ENCODE assay signal across 27 mouse cellular contexts in genomic region chr6:113585065-113585464, GRCm38 (mm10). TPM values are rescaled to one million over a fixed set of nuclear protein-coding genes. Genes with fewer than 3 reads are reported as not detected.
"Had no signal": no experiment of that assay in that cellular context is flagged by ENCODE, and none has a peak within 500 bp of the region (broad histone marks: within the 10 kb centered on the region; RNA-seq: fewer than 3 reads in every experiment).

No protein-coding gene starts in this region.

- H3K36me3 ChIP-seq: hindbrain, embryonic 12.5 days; intestine, embryonic 15.5 days had no signal

- H3K27ac ChIP-seq: gastrocnemius, adult 2 months; heart, adult 2 months; heart, embryonic 13.5 days; heart, embryonic 15.5 days; hindbrain, embryonic 12.5 days; hindbrain, embryonic 14.5 days; intestine, embryonic 15.5 days; layer of hippocampus, adult 2 months; left cerebral cortex, adult 2 months; limb, embryonic 10.5 days; limb, embryonic 12.5 days had no signal

- H3K4me1 ChIP-seq: heart, embryonic 13.5 days; hindbrain, embryonic 12.5 days; intestine, embryonic 15.5 days; limb, embryonic 10.5 days; limb, embryonic 12.5 days had no signal

- DNase-seq: gastrocnemius, adult 2 months; gastrocnemius, postnatal 10 days; gastrocnemius, postnatal 25 days; heart, adult 2 months; heart, postnatal 14 days; heart, postnatal 36 days; kidney, adult 18-20 months; kidney, adult 8-10 months; kidney, postnatal 10 days; kidney, postnatal 25 days; kidney, postnatal 4 days; liver had no signal

- H3K4me2 ChIP-seq: heart, embryonic 11.5 days; heart, embryonic 13.5 days; heart, embryonic 15.5 days; hindbrain, embryonic 12.5 days; hindbrain, embryonic 14.5 days; intestine, embryonic 15.5 days; limb, embryonic 12.5 days; liver, embryonic 11.5 days had no signal

- H3K27me3 ChIP-seq: heart, embryonic 13.5 days; heart, embryonic 15.5 days; hindbrain, embryonic 12.5 days; intestine, embryonic 15.5 days; limb, embryonic 12.5 days had no signal

- H3K4me3 ChIP-seq: gastrocnemius, adult 2 months; heart, adult 2 months; heart, embryonic 13.5 days; heart, embryonic 15.5 days; hindbrain, embryonic 12.5 days; intestine, embryonic 15.5 days; layer of hippocampus, adult 2 months; left cerebral cortex, adult 2 months; limb, embryonic 10.5 days; limb, embryonic 12.5 days had no signal

- H3K9me3 ChIP-seq: heart, embryonic 13.5 days; heart, embryonic 15.5 days; hindbrain, embryonic 12.5 days; intestine, embryonic 15.5 days; limb, embryonic 10.5 days; limb, embryonic 12.5 days had no signal

- H3K9ac ChIP-seq: heart, embryonic 13.5 days; heart, embryonic 15.5 days; hindbrain, embryonic 12.5 days; hindbrain, embryonic 14.5 days; intestine, embryonic 15.5 days; limb, embryonic 12.5 days had no signal

- ATAC-seq: hindbrain, embryonic 16.5 days; inflammation-experienced regulatory T-cells, adult 6 months; intestine, embryonic 15.5 days; intestine, postnatal 0 days had no signal

RNA-seq across cellular contexts. Expression of gene Fancd2os, which starts 15.4 kb away (rescaled TPM):
- polyA plus RNA-seq: heart, adult 2 months; heart, postnatal 0 days; hindbrain, embryonic 14.5 days; inflammation-experienced regulatory T-cells, adult 6 months; intestine, embryonic 15.5 days; intestine, postnatal 0 days; limb, embryonic 12.5 days had no signal
